Mouse (Mus musculus) heart, embryonic 14.5 days (tissue): ENCODE results near the gene Mdga1. TPM values are rescaled to one million over a fixed set of nuclear protein-coding genes. Genes with fewer than 3 reads are reported as not detected.
A peak's percentile ranks its signal among the peaks of the same experiment; 100 is the strongest.

Source experiments
- ATAC-seq: fragments of 200-750 bp; cut with Nextera tagmentation; 2 replicates; pipeline ENCODE4 v1.8.0; 2017; ENCODE audit warnings: low read depth, moderate TSS enrichment; ENCODE audit not compliant: insufficient number of reproducible peaks, insufficient read depth, low FRiP score
- H3K27ac ChIP-seq, 2 experiments: fragments of 200-500 bp in 1 of 2; fragments of 300-500 bp in 1 of 2; sonication (generic) in 1 of 2; replicated peaks in 1 of 2; 2 replicates each; pipeline ENCODE4 v1.5.1; 2012 to 2014; ENCODE audit warnings: low read depth in 2 of 2, low read length in 2 of 2, control low read depth in 1 of 2, mild to moderate bottlenecking in 1 of 2, mixed read lengths in 1 of 2; ENCODE audit not compliant: control insufficient read depth in 1 of 2, insufficient read depth in 1 of 2
- H3K27me3 ChIP-seq: fragments of 300-500 bp; sonication (generic); 2 replicates; pipeline ENCODE4 v1.6.1; 2014; ENCODE audit warnings: mild to moderate bottlenecking, low read length, control low read depth; ENCODE audit not compliant: control insufficient read depth, insufficient read depth
- H3K36me3 ChIP-seq: fragments of 300-500 bp; sonication (generic); 2 replicates; pipeline ENCODE4 v1.6.1; 2014; ENCODE audit warnings: mild to moderate bottlenecking, control low read depth, low read length, mixed read lengths; ENCODE audit not compliant: control insufficient read depth, insufficient read depth
- H3K4me1 ChIP-seq, 2 experiments: fragments of 200-500 bp in 1 of 2; fragments of 300-500 bp in 1 of 2; sonication (generic) in 1 of 2; 2 replicates each; pipeline ENCODE4 v1.6.1; 2012 to 2014; ENCODE audit warnings: low read length in 2 of 2, control low read depth in 1 of 2, mixed read lengths in 1 of 2; ENCODE audit not compliant: control insufficient read depth in 2 of 2, insufficient read depth in 2 of 2
- H3K4me2 ChIP-seq: fragments of 300-500 bp; sonication (generic); 2 replicates; pipeline ENCODE4 v1.6.1; 2014; ENCODE audit warnings: mild to moderate bottlenecking, low read length
- H3K4me3 ChIP-seq, 2 experiments: fragments of 200-500 bp in 1 of 2; fragments of 300-500 bp in 1 of 2; sonication (generic) in 1 of 2; 2 replicates each; pipeline ENCODE4 v1.5.1; 2012 to 2014; ENCODE audit warnings: low read length in 2 of 2, mild to moderate bottlenecking in 2 of 2, control low read depth in 1 of 2, low read depth in 1 of 2, moderate library complexity in 1 of 2; ENCODE audit not compliant: control insufficient read depth in 1 of 2, insufficient read depth in 1 of 2
- H3K9ac ChIP-seq: fragments of 300-500 bp; sonication (generic); 2 replicates; pipeline ENCODE4 v1.6.1; 2014; ENCODE audit warnings: mild to moderate bottlenecking, low read length
- H3K9me3 ChIP-seq: fragments of 300-500 bp; sonication (generic); 2 replicates; pipeline ENCODE4 v1.6.1; 2016; ENCODE audit warnings: low read length, control low read depth; ENCODE audit not compliant: control insufficient read depth
- WGBS: fragments of 180-500 bp; shearing (Covaris S2); extraction: QIAGEN DNeasy Blood & Tissue Kit; methylation state at CpG from one replicate; pipeline ENCODE4 v1.1.7; 2014; 5-methylcytosine and 5-hydroxymethylcytosine counted together
- polyA plus RNA-seq: library from polyadenylated mRNA; unstranded; fragments of >200 nt; fragmentation: Nextera tagmentation; extraction: Ambion mirVana; gene quantifications from 2 replicates; pipeline ENCODE4 v1.2.1, GENCODE M21; 2014

Gene Mdga1
- polyA plus RNA-seq, 1 experiment from 2014 or later = 6.3 TPM

GRCm38 (mm10) chr17:29963730-29964259 is 6.1 kb downstream of the Mdga1 start:
- 2% methylated on average over 11 of the region's 11 CpGs for WGBS
- Histone ChIP-seq H3K9me3 (0 out of 2 replicates have a peak, but pooled peaks cover 6% of the 10 kb centered on the region), H3K9ac (peak overlapping the region; percentile 67), H3K4me3 (peak overlapping the region; percentile 22 to 23), H3K4me2 (peak overlapping the region; percentile 64), H3K36me3 (no peaks in the 10 kb centered on the region), H3K4me1 (peaks cover 12 to 14% of the 10 kb centered on the region in 2 experiments), H3K27me3 (peaks cover 8% of the 10 kb centered on the region; the same call in 1 of the 2 replicates), H3K27ac (peak overlapping the region; percentile 56 to 57)
- peak; percentile 43 for ATAC-seq

DNA sequence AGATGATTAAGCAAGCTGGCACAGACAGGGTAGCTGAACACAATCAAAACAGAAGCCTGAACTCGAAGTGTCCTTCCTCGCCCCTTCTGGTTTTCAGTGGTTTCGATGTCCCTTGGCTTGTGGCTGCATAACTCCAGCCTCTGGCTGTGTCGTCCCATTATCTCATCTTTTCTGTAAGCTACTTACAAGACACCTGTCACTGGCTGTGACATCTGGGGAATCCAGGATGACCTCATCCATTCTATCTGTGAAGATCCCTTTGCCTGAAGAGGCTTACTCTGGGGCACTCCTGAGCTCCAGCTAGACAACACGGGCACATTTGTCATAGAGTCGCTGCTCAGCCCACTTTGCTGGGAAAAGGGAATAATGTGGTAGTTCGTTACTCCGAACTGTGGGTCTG is 14.0 kb downstream of the Mdga1 start:
- WGBS = 40% methylated on average over 8 of the region's 8 CpGs
- peaks cover 0 to 4% of the 10 kb centered on the region in 2 experiments; a peak in 2 of 4 replicates for H3K4me1 ChIP-seq
- H3K9me3 ChIP-seq = 0 out of 2 replicates have a peak, but pooled peaks cover 6% of the 10 kb centered on the region
- no peak overlapping the region; the same call in 1 of the 2 replicates for H3K9ac ChIP-seq
- no peaks in the 10 kb centered on the region for H3K27me3 ChIP-seq
- no peak overlapping the region for H3K4me2 ChIP-seq
- no peaks in the 10 kb centered on the region for H3K36me3 ChIP-seq
- ATAC-seq = no peak
- H3K27ac ChIP-seq = no peak overlapping the region
- H3K4me3 ChIP-seq = no peak overlapping the region

DNA sequence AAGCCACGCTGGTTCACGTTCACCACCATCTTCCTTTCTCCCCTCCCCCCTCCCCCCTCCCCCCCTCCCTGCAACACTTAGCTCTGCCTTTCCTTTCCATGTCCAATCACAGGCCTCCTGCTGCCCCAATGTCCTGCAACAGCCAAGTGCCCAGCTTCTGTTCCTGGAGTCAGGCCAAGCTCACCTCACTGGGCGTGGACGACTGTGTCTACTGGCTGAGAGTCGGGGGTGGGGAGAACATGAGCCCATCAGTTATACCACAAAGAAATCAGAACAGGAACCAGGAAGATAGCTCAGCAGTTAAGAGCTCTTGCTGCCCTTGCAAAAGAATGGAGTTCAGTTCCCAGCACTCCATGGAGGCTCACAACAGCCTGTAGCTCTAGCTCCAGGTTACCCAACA is 15.6 kb downstream of the Mdga1 start:
- ATAC-seq = no peak
- H3K27ac ChIP-seq = no peak overlapping the region
- no peaks in the 10 kb centered on the region for H3K27me3 ChIP-seq
- no peak overlapping the region for H3K4me2 ChIP-seq
- H3K4me3 ChIP-seq = no peak overlapping the region
- no peak overlapping the region for H3K9ac ChIP-seq
- H3K9me3 ChIP-seq = 0 out of 2 replicates have a peak, but pooled peaks cover 2% of the 10 kb centered on the region
- 55% methylated on average over 5 of the region's 5 CpGs for WGBS
- no peaks in the 10 kb centered on the region for H3K36me3 ChIP-seq
- H3K4me1 ChIP-seq = peaks cover 0 to 4% of the 10 kb centered on the region in 2 experiments; a peak in 2 of 4 replicates

DNA sequence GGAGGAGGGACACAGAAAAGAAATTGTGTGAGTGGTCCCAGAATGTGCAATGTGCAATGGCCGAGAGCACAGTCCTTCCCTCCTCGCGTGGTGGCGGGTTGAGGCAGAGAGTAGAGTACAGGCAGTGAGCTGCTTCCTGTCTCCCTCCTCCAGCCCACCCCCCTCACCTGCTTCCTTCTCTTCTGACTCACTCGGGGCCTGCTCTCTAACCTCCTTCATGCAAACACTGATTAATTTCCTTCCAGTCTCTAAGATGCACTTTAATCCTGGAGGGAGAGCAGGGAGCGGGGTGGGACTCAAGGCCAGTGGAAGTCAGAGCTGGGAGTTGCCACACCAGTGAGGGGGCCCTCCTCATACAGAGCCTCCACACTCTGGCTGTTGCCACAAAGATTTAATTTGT is 18.8 kb downstream of the Mdga1 start:
- no peak for ATAC-seq
- Histone ChIP-seq H3K27me3 (no peaks in the 10 kb centered on the region), H3K9me3 (no peaks in the 10 kb centered on the region), H3K4me1 (peaks cover 0 to 4% of the 10 kb centered on the region in 2 experiments; a peak in 2 of 4 replicates), H3K36me3 (no peaks in the 10 kb centered on the region), H3K4me2 (no peak overlapping the region), H3K27ac (no peak overlapping the region), H3K9ac (no peak overlapping the region), H3K4me3 (no peak overlapping the region)
- WGBS = 37% methylated on average over 6 of the region's 6 CpGs

DNA sequence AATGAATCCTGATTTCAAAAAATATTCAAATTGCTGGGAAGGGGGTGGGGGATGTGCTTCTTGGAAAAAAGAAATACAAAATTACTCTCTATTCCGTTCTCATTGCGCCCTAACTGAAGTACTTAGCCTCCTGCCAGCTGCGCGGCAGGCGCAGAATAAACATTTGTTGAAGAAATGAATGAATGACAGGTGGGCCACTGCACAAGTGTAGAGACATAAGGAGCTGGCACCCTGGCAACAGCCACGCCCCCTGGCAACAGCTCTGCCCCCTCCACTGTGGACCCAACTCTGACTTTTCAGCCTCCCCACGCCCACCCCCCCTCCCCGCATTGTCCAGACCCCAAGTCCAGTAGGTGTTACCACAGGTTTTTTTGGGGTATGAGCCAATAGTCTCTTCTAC is 19.3 kb downstream of the Mdga1 start:
- H3K27ac ChIP-seq = no peak overlapping the region
- H3K36me3 ChIP-seq = no peaks in the 10 kb centered on the region
- 82% methylated on average over 8 of the region's 8 CpGs for WGBS
- H3K9ac ChIP-seq = no peak overlapping the region
- no peak overlapping the region for H3K4me2 ChIP-seq
- ATAC-seq = no peak
- no peak overlapping the region for H3K4me3 ChIP-seq
- no peaks in the 10 kb centered on the region for H3K4me1 ChIP-seq
- no peaks in the 10 kb centered on the region for H3K9me3 ChIP-seq
- no peaks in the 10 kb centered on the region for H3K27me3 ChIP-seq

GRCm38 (mm10) chr17:29947271-29947714 is 22.6 kb downstream of the Mdga1 start:
- peaks cover 0 to 4% of the 10 kb centered on the region in 2 experiments; a peak in 2 of 4 replicates for H3K4me1 ChIP-seq
- no peak overlapping the region for H3K9ac ChIP-seq
- ATAC-seq = no peak
- H3K4me2 ChIP-seq = no peak overlapping the region
- H3K36me3 ChIP-seq = no peaks in the 10 kb centered on the region
- H3K4me3 ChIP-seq = no peak overlapping the region
- no peaks in the 10 kb centered on the region for H3K27me3 ChIP-seq
- H3K9me3 ChIP-seq = no peaks in the 10 kb centered on the region
- WGBS = 66% methylated on average over 5 of the region's 5 CpGs
- no peak overlapping the region for H3K27ac ChIP-seq

GRCm38 (mm10) chr17:29944376-29944775 is 25.5 kb downstream of the Mdga1 start:
- Histone ChIP-seq H3K27me3 (no peaks in the 10 kb centered on the region), H3K4me1 (peaks cover 0 to 4% of the 10 kb centered on the region in 2 experiments; a peak in 2 of 4 replicates), H3K9ac (no peak overlapping the region), H3K4me2 (no peak overlapping the region), H3K27ac (no peak overlapping the region), H3K9me3 (no peaks in the 10 kb centered on the region), H3K4me3 (no peak overlapping the region), H3K36me3 (no peaks in the 10 kb centered on the region)
- no peak for ATAC-seq
- 39% methylated on average over 11 of the region's 11 CpGs for WGBS

- Histone ChIP-seq H3K4me3 (no peak overlapping the region), H3K27me3 (no peaks in the 10 kb centered on the region), H3K36me3 (no peaks in the 10 kb centered on the region), H3K4me1 (no peaks in the 10 kb centered on the region), H3K27ac (no peak overlapping the region), H3K4me2 (no peak overlapping the region), H3K9ac (no peak overlapping the region), H3K9me3 (no peaks in the 10 kb centered on the region; the same call in 1 of the 2 replicates)
- WGBS = 90% methylated on average over 5 of the region's 5 CpGs
- ATAC-seq = no peak
These were observed 30.9 kb downstream of the Mdga1 start for GRCm38 (mm10) chr17:29939011-29939410.
